Mouse (Mus musculus): ENCODE results near the gene Gm20741. TPM values are rescaled to one million over a fixed set of nuclear protein-coding genes. Genes with fewer than 3 reads are reported as not detected.

The Gm20741 gene
- not detected for polyA plus RNA-seq (2017; shearing (Covaris generic))

GRCm38 (mm10) chr16:88811827-88812226, at the start of gene Gm20741:
Gene Gm20741 (minus strand): TSS chr16:88812220.

GRCm38 (mm10) chr16:88826095-88826652, 14.2 kb upstream of the Gm20741 start, which contains the start of gene Krtap14:
Gene Krtap14 (minus strand): TSS chr16:88826145.

GRCm38 (mm10) chr16:88820066-88820465, 8.0 kb upstream of the Gm20741 start, which contains the start of gene Krtap15:
Gene Krtap15 (plus strand): TSS chr16:88820215.

GRCm38 (mm10) chr16:88777596-88777995, 34.4 kb downstream of the Gm20741 start, which contains the start of gene Gm5965:
Gene Gm5965 (plus strand): TSS chr16:88777896.

GRCm38 (mm10) chr16:88774106-88774505, 37.9 kb downstream of the Gm20741 start, which contains the start of gene 2310057N15Rik:
Gene 2310057N15Rik (minus strand): TSS chr16:88774206.

Other genes with a start within 250 kb of the Gm20741 start
- gene Cldn8, start 249.0 kb downstream of the Gm20741 start, polyA plus RNA-seq (2017; shearing (Covaris generic)) = not detected
- not detected for gene Krtap24-1, start 199.9 kb downstream of the Gm20741 start, polyA plus RNA-seq (2017; shearing (Covaris generic))
- not detected for gene 2310079G19Rik, start 184.6 kb downstream of the Gm20741 start, polyA plus RNA-seq (2017; shearing (Covaris generic))
- not detected for gene Krtap26-1, start 164.4 kb downstream of the Gm20741 start, polyA plus RNA-seq (2017; shearing (Covaris generic))
- gene Krtap27-1, start 140.5 kb downstream of the Gm20741 start, polyA plus RNA-seq (2017; shearing (Covaris generic)) = not detected
- gene 2310061N02Rik, start 104.3 kb downstream of the Gm20741 start, polyA plus RNA-seq (2017; shearing (Covaris generic)) = not detected
- gene Krtap13-1, start 83.4 kb downstream of the Gm20741 start, polyA plus RNA-seq (2017; shearing (Covaris generic)) = not detected
- not detected for gene Krtap13, start 60.6 kb downstream of the Gm20741 start, polyA plus RNA-seq (2017; shearing (Covaris generic))
- gene 2310034C09Rik, start 53.4 kb downstream of the Gm20741 start, polyA plus RNA-seq (2017; shearing (Covaris generic)) = not detected
- gene 2310057N15Rik, start 38.0 kb downstream of the Gm20741 start, polyA plus RNA-seq (2017; shearing (Covaris generic)) = not detected
- not detected for gene Gm5965, start 34.3 kb downstream of the Gm20741 start, polyA plus RNA-seq (2017; shearing (Covaris generic))
- not detected for gene Krtap15, start 8.0 kb upstream of the Gm20741 start, polyA plus RNA-seq (2017; shearing (Covaris generic))
- not detected for gene Krtap14, start 13.9 kb upstream of the Gm20741 start, polyA plus RNA-seq (2017; shearing (Covaris generic))
- gene Krtap19-1, start 57.2 kb upstream of the Gm20741 start, polyA plus RNA-seq (2017; shearing (Covaris generic)) = not detected
- gene Krtap19-2, start 62.0 kb upstream of the Gm20741 start, polyA plus RNA-seq (2017; shearing (Covaris generic)) = not detected
- not detected for gene Krtap19-3, start 65.8 kb upstream of the Gm20741 start, polyA plus RNA-seq (2017; shearing (Covaris generic))
- not detected for gene Krtap19-4, start 72.9 kb upstream of the Gm20741 start, polyA plus RNA-seq (2017; shearing (Covaris generic))
- gene Krtap19-5, start 84.2 kb upstream of the Gm20741 start, polyA plus RNA-seq (2017; shearing (Covaris generic)) = not detected
- gene Krtap19-9b, start 120.0 kb upstream of the Gm20741 start, polyA plus RNA-seq (2017; shearing (Covaris generic)) = not detected
- gene Krtap16-3, start 150.7 kb upstream of the Gm20741 start, polyA plus RNA-seq (2017; shearing (Covaris generic)) = not detected
- not detected for gene Krtap22-2, start 198.5 kb upstream of the Gm20741 start, polyA plus RNA-seq (2017; shearing (Covaris generic))
- not detected for gene Gm10229, start 203.1 kb upstream of the Gm20741 start, polyA plus RNA-seq (2017; shearing (Covaris generic))
- not detected for gene Krtap6-1, start 219.5 kb upstream of the Gm20741 start, polyA plus RNA-seq (2017; shearing (Covaris generic))
- not detected for gene Gm10228, start 229.3 kb upstream of the Gm20741 start, polyA plus RNA-seq (2017; shearing (Covaris generic))
- not detected for gene Krtap6-5, start 235.7 kb upstream of the Gm20741 start, polyA plus RNA-seq (2017; shearing (Covaris generic))